Mouse (Mus musculus) stomach, postnatal 0 days (tissue): ENCODE measurements around the gene Ltbp1.

Experiments
- CTCF ChIP-seq: IDR thresholded peaks from 2 replicates; pipeline ENCODE4 v1.5.1; 2016; ENCODE audit warnings: antibody characterized with exemption, low read depth, mild to moderate bottlenecking, moderate library complexity
- EP300 ChIP-seq: optimal IDR thresholded peaks from 2 replicates; pipeline ENCODE3; 2016; ENCODE audit warnings: antibody characterized with exemption

GRCm38 (mm10) chr17:75349109-75349508 is 343.7 kb downstream of the Ltbp1 start:
- TF ChIP-seq CTCF (no peak), EP300 (no peak)
